Mouse (Mus musculus): ENCODE results near the gene Tmem151b. TPM values are rescaled to one million over a fixed set of nuclear protein-coding genes. Genes with fewer than 3 reads are reported as not detected.

The Tmem151b gene
- total RNA-seq, 2 experiments from 2014 or later, result not detected

DNA sequence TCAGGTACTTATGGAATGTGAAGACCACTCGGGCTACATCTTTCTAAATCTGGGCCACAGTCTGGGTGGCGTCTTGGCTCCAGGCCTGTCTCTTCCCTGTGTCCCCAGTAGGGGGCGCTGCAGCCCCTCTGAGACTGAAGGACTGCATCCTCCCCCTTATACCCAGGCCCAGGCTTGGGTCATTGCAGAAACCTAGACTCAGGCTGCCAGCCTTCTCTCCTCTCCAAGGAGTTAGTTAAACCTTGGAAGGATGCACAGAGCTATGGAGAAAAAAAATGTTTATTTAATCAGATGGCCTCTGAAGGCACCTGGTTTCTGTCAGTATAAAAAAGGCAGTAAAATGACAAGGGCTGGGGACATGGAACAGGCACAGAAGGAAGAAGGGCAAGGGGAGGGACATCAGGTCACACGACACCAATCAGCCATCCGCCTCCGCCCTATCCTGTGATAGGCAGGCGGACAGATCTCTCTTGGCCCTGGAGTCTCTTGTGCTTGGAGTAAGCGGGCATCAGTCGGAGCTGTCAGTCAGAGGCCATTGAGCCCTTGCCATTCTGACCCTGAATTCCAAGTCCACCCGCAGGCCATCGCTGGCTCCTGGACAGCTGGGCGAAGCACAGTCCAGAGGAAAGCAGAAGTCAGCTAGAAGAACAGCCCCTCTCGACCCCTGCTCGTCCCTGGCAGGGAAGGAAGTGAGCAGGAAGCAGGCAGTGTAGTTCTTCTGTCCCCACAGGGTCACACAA is 35.6 kb upstream of the Tmem151b start:
- ATAC-seq (replicated peaks; ENCODE audit: poor library complexity, severe bottlenecking), result peak; percentile 53

DNA sequence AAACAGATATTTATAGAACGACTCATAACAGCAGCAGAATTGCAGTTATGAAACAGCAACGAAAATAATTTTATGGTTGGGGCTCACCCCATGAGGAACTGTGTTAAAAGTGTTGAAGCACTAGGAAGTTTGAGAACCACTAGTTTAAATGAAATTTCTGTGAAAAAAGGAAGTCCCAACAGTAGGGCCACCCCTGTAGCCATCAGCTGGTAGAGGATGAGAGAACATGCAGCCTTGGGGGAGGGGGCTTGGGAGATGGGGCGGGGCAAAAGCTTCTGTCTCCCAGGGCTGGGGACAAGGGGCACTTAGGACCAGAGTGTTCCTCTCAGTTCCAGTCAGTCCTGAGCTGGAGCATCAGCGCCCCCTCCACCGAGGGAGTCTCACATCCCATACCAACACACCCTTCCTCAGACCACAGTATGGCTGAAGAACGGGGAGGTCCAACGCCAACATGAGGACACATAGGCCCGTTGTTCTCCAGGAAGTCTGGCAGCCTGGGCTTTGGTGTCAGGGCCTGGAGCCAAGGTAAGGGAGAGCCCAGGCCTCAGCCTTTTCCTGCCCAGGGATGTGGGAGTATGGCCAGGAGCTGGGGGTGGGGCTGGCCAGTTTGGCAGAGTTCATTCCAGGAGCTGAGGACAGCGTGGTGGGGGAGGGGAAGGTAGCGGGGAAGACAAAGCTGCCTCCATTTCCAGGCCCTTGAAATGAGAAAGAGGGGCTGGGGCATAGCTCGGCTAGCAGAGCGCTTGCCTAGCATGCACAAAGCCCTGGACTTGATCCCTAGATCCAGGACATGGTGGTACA is 34.8 kb upstream of the Tmem151b start:
- ATAC-seq (replicated peaks; ENCODE audit: poor library complexity, severe bottlenecking), result peak; percentile 49

DNA sequence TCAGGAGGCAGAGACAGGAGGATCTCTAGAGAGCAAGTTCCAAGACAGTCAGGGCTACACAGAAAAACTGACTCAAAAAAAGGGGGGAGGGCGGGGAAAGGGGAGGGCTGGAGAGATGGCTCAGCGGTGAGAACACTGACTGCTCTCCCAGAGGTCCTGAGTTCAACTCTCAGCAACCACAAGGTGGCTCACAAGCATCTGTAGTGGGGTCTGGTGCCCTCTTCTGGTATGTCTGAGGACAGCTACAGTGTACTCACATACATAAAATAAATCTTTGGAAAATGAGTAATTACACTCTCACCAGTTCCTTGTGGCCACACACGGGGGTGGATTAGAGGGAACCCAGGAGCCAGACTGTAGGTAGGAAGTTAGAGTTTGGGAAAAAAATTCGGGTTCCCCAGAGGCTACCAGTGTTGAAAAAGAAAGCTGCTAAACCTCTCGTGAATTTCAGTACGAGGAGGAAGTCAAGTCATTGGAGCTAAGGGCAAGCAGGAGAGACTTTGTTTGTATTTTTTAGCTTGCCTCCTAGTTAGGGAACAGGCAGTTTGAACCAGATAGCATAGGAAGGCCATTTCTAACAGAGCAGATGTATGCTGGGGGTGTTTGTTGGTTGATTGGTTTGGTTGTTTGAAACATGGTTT is 33.4 kb upstream of the Tmem151b start:
- ATAC-seq (replicated peaks; ENCODE audit: poor library complexity, severe bottlenecking), result no peak

DNA sequence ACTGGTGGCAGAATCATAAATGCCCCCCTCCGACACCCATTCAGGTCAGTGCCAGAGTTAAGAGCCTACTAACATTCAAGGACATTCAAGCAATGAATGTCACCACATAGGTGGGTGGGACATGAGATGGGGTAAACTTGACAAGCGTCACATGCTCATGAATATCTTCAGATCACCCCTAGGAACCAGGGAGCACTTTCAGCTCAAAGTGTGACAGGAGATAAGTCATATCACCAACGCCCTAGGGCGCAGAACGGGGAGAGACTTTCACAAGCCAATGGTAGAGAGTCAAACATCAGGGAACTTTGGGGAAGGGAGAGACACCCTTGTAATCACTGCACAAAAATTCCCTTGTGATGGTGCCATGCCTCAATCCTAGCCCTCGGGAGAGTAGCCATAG is 32.7 kb upstream of the Tmem151b start:
- no peak for ATAC-seq (replicated peaks; ENCODE audit: poor library complexity, severe bottlenecking)

DNA sequence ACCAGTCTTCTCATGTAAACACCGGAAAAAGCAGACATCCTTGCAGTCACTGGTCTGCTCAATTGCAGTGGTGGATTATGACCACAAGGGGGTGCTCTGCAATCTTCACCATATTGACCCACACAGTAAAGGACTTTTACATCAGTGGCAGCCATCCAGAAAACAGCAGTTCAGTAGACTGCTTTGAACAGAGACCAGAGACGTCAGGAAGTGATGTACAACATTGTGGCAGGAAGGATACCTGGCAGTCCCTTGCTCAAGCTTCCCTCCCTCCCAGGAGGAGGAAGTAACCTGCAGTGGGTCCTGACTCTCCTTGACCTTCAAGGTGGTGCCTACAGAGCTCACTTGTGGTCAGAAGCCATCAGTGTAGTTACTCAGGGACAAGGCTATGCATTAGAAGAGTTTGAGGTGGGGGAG is 32.1 kb upstream of the Tmem151b start:
- ATAC-seq (replicated peaks; ENCODE audit: poor library complexity, severe bottlenecking), result peak; percentile 24

DNA sequence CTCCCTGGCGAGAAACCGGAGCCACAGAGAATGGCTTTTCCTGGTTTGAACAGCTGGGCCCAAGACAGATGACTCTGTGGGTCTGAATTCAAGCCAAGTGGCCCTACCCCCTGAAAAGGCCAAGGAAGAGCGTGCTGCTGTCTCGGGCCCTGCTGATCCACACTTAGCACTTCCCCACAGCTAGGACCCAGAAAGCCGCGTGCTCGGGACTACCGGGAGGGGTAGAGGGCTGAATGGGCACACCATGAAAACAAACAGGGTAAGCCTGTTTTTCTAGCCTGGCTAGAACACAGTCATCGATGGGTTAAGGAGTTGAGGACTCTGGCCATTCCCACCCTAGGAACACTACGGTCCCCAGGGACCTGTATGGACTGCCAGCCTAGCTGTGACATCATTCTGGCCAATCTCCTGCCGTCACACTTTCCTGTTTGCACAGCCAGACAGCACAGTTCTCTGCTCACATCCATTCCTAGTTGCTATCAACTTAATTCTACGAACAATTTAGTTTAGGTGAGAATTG is 31.5 kb upstream of the Tmem151b start:
- no peak for ATAC-seq (replicated peaks; ENCODE audit: poor library complexity, severe bottlenecking)

DNA sequence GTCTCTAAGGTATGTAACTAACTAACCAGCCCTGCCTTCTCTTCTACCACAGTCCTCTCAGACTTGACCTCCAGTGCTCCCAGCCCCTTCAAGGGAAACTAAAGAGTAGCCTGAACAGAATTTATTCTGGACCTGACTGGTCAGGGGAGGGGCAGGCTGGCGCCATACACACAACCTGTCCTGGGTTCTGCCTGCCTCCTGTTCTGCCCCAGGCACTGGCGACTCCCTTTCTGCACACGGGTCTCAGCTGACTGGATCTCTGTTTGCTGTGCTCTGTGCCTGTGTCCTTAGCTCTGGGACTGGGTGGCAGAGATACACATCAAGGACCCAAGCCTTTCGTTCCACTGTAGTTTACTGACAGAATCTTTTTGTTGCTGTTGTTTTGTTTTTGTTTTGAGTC is 30.1 kb upstream of the Tmem151b start:
- ATAC-seq (replicated peaks; ENCODE audit: poor library complexity, severe bottlenecking), result no peak

DNA sequence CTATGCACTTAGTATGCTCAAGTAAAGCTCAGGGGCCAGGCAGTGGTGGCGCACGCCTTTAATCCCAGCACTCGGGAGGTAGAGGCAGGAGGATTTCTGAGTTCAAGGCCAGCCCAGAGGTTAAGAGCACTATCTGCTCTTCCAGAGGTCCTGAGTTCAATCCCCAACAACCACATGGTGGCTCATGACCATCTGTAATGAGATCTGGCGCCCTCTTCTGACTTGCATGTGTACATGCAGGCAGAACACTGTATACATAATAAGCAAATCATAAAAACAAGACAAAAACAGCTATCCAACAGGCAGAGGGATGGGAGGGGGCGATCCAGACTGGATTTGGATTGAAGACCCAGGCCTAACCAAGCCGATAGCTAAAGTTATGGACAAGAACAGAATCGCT is 29.4 kb upstream of the Tmem151b start:
- ATAC-seq (replicated peaks; ENCODE audit: poor library complexity, severe bottlenecking), result no peak

DNA sequence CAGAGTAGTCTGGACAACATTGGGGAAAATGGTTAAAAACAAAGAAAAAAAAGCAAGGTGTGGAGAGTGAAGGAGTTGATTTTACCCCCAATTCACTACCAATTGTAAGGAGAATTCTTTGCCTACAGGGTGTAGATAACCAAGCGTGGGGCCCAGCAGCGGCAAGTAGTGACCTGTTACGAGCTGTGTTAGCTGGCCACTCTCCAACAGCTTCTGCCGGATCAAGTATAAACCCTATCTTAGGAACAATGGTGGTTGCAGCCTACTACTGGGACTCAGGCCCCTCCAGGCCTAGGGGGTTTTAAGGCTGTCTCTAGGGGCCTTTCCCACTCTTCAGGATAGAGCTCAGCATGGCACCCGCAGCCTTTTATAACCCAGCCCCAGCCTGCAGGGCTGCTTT is 28.8 kb upstream of the Tmem151b start:
- no peak for ATAC-seq (replicated peaks; ENCODE audit: poor library complexity, severe bottlenecking)

DNA sequence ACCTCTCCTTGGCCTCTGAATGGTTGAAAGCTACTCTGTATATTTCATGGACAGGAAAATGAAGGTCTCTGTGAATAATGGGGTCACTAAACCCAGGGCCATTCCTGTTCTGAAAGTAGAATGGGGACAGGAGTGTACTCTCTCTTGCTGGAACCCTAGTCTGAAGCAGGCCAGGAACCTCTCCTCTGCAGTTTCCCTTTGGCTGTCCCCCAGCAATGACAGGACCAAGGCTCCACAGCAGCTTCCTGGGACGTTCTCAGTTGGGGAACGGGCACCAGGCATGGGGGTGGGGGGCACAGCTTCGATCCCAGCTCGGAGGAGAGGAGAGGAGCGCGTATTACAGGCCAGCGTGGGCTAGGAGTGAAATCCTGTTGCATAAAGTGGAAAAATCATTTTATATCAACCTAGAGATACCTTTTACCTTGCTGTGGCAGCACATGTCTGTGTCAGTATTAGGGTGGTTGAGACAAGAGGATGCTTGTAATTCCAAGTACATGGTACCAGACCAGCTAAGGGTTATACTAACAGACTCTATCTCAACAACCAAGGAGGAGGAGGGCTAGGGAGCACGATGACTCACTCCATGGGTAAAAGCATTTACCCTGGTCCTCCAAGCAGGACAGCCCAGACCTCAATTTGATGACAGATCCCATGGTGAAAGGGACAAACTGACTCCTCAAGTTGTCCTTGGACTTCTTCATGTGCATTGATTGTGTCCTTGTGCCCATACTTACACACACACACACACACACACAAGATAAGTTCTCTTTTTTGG is 25.8 kb upstream of the Tmem151b start:
- no peak for ATAC-seq (replicated peaks; ENCODE audit: poor library complexity, severe bottlenecking)

DNA sequence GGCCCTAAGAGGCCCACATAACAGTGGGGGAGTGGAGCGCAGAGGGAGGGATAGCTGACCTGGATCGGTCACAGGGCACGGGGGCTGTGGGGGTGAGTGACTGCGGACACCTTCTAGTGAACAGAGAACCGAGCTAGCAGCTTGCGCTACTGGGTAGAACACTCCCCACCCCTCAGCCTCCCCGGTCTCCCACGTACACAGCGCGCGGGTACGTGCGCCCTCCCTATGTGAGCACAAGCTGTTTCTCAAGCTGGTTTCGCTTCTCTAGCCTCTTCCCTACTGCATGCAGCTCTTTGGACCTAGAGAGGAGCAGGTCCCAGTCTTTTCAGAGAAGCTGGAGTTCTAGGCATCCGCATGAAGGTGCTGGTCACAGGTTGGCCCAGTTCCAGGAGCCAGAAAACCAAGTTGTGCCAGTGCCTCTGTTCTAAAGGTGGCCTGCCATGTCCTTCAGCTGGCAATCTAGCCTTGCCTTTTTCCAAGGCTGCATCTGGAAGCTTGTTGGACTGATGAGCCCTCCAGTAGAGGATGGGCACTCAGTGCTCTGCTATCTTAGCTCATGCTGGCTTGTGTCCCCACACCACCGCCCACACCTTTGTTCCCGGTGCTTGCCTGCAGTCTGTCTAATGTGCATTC is 24.8 kb upstream of the Tmem151b start:
- peak; percentile 45 for ATAC-seq (replicated peaks; ENCODE audit: poor library complexity, severe bottlenecking)

DNA sequence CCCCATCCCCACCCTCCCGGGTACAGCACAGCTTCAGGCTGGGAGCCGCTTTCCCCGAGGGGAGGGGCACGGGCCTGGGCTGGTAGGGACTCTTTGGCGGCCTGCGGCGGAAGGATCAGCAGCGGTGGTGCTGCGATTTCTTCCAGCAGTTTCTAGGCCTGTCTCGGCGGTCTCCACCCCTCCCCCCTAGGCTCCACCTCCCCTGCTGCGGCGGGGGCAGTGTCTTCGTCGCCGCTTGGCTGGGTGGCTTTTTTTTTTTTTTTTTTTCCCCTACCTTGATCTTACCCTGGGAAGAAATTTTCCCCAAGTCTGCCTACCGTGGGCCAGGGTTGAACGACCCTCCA is 24.3 kb upstream of the Tmem151b start:
- ATAC-seq (replicated peaks; ENCODE audit: poor library complexity, severe bottlenecking), result peak; percentile 41

DNA sequence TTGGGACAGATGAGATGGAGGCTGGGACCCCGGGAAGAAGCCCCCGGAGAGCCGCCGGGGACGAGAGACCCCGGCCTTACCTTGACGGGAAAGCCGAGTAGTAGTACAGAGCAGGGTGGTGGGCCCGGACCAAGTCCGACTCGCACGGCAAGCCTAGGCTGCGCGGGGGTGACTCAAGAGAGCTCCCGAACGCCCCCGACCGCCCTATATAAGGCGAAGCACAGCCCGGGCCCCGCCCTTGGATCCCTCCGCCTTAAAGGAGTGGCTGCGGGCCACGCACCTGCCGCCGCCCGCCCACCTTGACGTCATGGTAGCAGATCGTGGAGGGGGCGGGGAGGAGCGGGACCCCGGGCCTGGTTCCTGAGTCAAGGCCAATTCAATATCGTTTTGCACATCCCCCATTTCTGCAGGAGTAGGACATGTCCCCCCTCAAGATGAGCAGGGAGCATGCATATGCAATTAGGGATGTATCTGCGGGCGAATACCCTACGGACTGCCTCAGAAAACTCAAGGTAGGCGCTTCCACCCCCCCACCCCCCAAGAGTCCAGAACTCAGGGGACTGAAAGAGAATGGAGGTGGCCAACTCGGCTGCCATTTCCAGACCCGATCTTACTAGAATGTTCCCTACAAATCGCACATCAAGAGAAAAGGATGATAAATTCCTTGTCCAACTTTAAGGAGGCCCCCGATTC is 23.8 kb upstream of the Tmem151b start, which contains the start of gene Hsp90ab1:
Hsp90ab1 (minus strand) TSS at position 185 of the 693 bp plus-strand sequence.
- peak; percentile 64 for ATAC-seq (replicated peaks; ENCODE audit: poor library complexity, severe bottlenecking)

DNA sequence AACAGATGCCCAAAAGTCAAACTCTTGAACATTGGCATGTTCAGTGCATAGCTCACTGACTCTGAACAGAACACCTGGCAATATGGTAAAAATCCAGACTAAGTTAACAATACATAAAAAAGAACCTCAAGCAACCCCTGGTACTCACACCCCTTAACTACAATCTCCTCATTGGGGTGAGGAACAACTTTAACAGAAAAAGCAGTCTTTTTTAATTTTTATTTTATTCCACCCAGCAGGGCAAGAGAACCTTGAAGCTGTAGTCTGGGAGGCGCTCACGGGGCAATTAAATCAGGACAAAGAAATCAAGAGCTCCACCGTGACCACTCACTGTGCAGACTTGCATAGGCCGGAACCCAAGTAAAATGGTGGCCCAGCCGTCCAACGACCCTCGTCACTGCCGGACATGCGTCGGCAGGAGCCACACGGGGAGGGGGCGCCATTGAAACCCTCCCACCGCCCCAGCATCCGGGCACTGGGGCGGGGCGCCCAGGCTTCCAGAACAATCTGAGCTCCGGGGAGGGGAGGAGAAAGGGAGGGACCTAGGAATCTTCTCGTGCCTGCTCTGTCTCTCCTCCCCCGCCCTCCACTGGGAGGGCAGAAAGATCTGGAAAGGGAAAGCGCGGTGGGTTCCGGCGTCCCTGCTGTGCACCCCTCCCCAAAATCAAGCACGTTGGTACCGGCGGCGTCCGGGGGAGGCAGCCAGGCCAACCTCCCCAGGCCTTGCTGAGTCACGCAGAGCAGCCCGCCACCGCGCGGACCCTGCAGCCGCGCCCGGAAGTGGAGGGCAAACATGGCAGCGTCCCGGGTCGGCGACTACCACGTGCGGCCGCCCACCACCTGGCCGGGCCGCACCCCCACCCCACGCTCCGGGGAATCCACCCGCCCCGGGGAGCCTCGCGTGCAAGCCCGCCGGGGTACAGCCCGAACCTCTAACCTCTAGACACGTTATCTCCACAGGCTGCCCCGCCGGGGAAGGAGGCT is 22.9 kb upstream of the Tmem151b start:
- peak; percentile 38 for ATAC-seq (replicated peaks; ENCODE audit: poor library complexity, severe bottlenecking)

DNA sequence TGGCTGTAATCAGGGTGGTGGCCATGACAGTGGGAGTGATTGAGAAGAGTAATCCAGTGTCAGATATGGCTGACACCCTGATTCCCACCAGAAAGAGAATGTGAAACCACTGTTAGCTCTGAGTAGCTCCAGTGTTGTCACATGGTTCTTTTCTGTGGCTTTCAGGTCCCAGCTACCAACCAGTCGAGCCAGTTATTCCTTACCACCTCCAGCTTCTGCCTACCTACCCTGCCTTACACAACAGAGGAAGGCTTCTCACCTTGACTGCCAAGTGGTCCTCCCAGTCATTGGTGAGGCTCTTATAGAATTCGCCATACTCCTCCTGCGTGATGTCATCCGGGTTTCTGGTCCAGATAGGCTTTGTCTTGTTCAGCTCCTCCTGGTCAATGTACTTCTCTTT is 20.5 kb upstream of the Tmem151b start:
- no peak for ATAC-seq (replicated peaks; ENCODE audit: poor library complexity, severe bottlenecking)

DNA sequence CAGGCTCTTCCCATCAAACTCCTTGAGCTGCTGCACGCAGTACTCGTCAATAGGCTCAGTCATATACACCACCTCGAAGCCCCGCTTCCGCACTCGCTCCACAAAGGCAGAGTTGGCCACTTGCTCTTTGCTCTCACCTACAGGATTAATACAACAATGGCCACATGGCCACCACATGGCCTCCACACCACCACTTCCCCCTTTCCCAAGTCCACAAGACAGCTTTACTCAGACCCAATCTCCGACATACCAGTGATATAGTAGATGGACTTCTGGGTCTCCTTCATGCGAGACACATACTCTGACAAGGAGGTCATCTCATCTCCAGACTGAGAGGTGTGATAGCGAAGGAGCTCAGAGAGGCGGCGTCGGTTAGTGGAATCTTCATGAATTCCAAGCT is 19.5 kb upstream of the Tmem151b start:
- no peak for ATAC-seq (replicated peaks; ENCODE audit: poor library complexity, severe bottlenecking)

DNA sequence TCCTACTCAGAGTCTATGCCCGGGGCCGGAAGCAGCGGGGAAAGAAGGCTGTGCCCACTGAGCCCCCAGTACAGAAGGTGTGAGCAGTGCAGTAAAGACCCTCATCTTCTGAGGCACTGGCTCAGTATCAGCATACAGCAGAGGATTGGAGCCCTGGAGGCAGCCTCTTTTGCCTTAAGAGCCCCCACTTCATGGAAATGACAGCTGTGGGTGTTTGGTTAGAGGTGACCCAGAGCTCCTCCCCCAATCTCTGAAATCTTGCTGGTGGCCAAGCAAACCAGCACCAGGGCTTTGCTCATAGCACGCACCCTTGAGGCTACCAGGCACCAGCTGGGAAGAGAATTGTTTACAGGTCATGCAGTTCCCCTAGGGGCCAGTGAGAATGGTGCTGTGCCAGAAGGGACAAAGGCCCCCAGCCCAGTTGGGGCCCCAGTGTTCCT is 17.7 kb upstream of the Tmem151b start:
- no peak for ATAC-seq (replicated peaks; ENCODE audit: poor library complexity, severe bottlenecking)

All from granulocyte monocyte progenitor cell, adult 5-6 weeks (primary cell).